Mouse (Mus musculus): Measurements from ENCODE around the gene Hoxd10. TPM values are rescaled to one million over a fixed set of nuclear protein-coding genes. Genes with fewer than 3 reads are reported as not detected.

Hoxd10 gene
- total and polyA plus RNA-seq, 2 experiments from 2014 or later = 0.22 TPM; not detected in 1

- Histone ChIP-seq H3K4me2 (ENCODE audit: low read depth, low read length, poor library complexity, severe bottlenecking) (no peak overlapping the region), H3K9ac (replicated peaks; ENCODE audit: low read length, poor library complexity, severe bottlenecking) (no peak overlapping the region), H3K9me3 (ENCODE audit: low read length) (no peaks in the 10 kb centered on the region), H3K4me1 (ENCODE audit: insufficient read depth, low read length) (no peaks in the 10 kb centered on the region), H3K27me3 (ENCODE audit: insufficient read depth, low read length) (peaks cover 97% of the 10 kb centered on the region), H3K4me3 (ENCODE audit: low read depth, low read length) (no peak overlapping the region), H3K27ac (ENCODE audit: low read depth, low read length) (no peak overlapping the region), H3K36me3 (ENCODE audit: insufficient read depth, low read length) (no peaks in the 10 kb centered on the region)
- no peak for DNase-seq (ENCODE audit: low spot score)
- no peak for TF ChIP-seq CTCF (IDR thresholded peaks at IDR 0.05)
- WGBS = 7% methylated on average over 5 of the region's 5 CpGs
- no peak for ATAC-seq (ENCODE audit: low FRiP score)
Observed at GRCm38 (mm10) chr2:74720955-74721491, 29.3 kb downstream of the Hoxd10 start.

- peaks cover 97% of the 10 kb centered on the region for H3K27me3 ChIP-seq (ENCODE audit: insufficient read depth, low read length)
- 6% methylated on average over 6 of the region's 6 CpGs for WGBS
- no peak overlapping the region for H3K27ac ChIP-seq (ENCODE audit: low read depth, low read length)
- H3K9me3 ChIP-seq (ENCODE audit: low read length) = no peaks in the 10 kb centered on the region
- H3K9ac ChIP-seq (replicated peaks; ENCODE audit: low read length, poor library complexity, severe bottlenecking) = no peak overlapping the region
- no peak overlapping the region for H3K4me2 ChIP-seq (ENCODE audit: low read depth, low read length, poor library complexity, severe bottlenecking)
- H3K4me3 ChIP-seq (ENCODE audit: low read depth, low read length) = no peak overlapping the region
- no peaks in the 10 kb centered on the region for H3K36me3 ChIP-seq (ENCODE audit: insufficient read depth, low read length)
- ATAC-seq (ENCODE audit: low FRiP score) (no peak), DNase-seq (ENCODE audit: low spot score) (no peak)
- no peak for TF ChIP-seq CTCF (IDR thresholded peaks at IDR 0.05)
- no peaks in the 10 kb centered on the region for H3K4me1 ChIP-seq (ENCODE audit: insufficient read depth, low read length)
Observed at GRCm38 (mm10) chr2:74721882-74722281, 30.2 kb downstream of the Hoxd10 start.

- no peaks in the 10 kb centered on the region for H3K4me1 ChIP-seq (ENCODE audit: insufficient read depth, low read length)
- no peaks in the 10 kb centered on the region for H3K36me3 ChIP-seq (ENCODE audit: insufficient read depth, low read length)
- no peak overlapping the region for H3K4me3 ChIP-seq (ENCODE audit: low read depth, low read length)
- H3K4me2 ChIP-seq (ENCODE audit: low read depth, low read length, poor library complexity, severe bottlenecking) = no peak overlapping the region
- ATAC-seq (ENCODE audit: low FRiP score) (no peak), DNase-seq (ENCODE audit: low spot score) (no peak)
- no peaks in the 10 kb centered on the region for H3K9me3 ChIP-seq (ENCODE audit: low read length)
- 2% methylated on average over 8 of the region's 8 CpGs for WGBS
- H3K9ac ChIP-seq (replicated peaks; ENCODE audit: low read length, poor library complexity, severe bottlenecking) = no peak overlapping the region
- no peak overlapping the region for H3K27ac ChIP-seq (ENCODE audit: low read depth, low read length)
- TF ChIP-seq CTCF (IDR thresholded peaks at IDR 0.05) = no peak
- peaks cover 97% of the 10 kb centered on the region for H3K27me3 ChIP-seq (ENCODE audit: insufficient read depth, low read length)
Observed at GRCm38 (mm10) chr2:74722949-74723348, 31.2 kb downstream of the Hoxd10 start.

- H3K4me1 ChIP-seq (ENCODE audit: insufficient read depth, low read length) = no peaks in the 10 kb centered on the region
- no peak overlapping the region for H3K27ac ChIP-seq (ENCODE audit: low read depth, low read length)
- peaks cover 96% of the 10 kb centered on the region for H3K27me3 ChIP-seq (ENCODE audit: insufficient read depth, low read length)
- DNase-seq (ENCODE audit: low spot score) (no peak), ATAC-seq (ENCODE audit: low FRiP score) (no peak)
- no peaks in the 10 kb centered on the region for H3K9me3 ChIP-seq (ENCODE audit: low read length)
- H3K36me3 ChIP-seq (ENCODE audit: insufficient read depth, low read length) = no peaks in the 10 kb centered on the region
- H3K4me3 ChIP-seq (ENCODE audit: low read depth, low read length) = no peak overlapping the region
- H3K4me2 ChIP-seq (ENCODE audit: low read depth, low read length, poor library complexity, severe bottlenecking) = no peak overlapping the region
- WGBS = 9% methylated on average over 7 of the region's 7 CpGs
- TF ChIP-seq CTCF (IDR thresholded peaks at IDR 0.05) = no peak
- no peak overlapping the region for H3K9ac ChIP-seq (replicated peaks; ENCODE audit: low read length, poor library complexity, severe bottlenecking)
Observed at GRCm38 (mm10) chr2:74724244-74725015, 32.7 kb downstream of the Hoxd10 start.

DNA sequence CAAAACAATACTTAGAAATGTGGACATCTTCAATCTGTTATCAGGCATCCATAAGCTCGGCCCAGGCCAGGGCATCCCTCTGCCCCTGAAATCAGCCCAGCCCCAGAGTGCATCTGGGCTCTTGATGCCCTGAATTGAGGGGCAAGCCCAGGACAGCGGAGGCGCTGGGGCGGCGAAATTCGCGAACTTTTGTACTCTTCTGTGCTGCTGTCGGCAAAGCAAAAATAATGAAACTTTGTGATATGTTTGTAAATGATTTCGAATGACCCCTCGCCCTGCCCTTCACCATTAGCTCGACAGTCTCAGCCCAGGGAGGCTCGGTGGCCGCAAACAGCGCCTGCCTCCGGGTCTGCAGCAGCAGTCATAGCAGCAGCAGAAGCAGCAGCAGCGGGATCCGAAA lies 33.4 kb downstream of the Hoxd10 start:
- Histone ChIP-seq H3K4me3 (ENCODE audit: low read depth, low read length) (no peak overlapping the region), H3K36me3 (ENCODE audit: insufficient read depth, low read length) (no peaks in the 10 kb centered on the region), H3K27me3 (ENCODE audit: insufficient read depth, low read length) (peaks cover 94% of the 10 kb centered on the region), H3K27ac (ENCODE audit: low read depth, low read length) (no peak overlapping the region), H3K9ac (replicated peaks; ENCODE audit: low read length, poor library complexity, severe bottlenecking) (no peak overlapping the region), H3K4me1 (ENCODE audit: insufficient read depth, low read length) (no peaks in the 10 kb centered on the region), H3K4me2 (ENCODE audit: low read depth, low read length, poor library complexity, severe bottlenecking) (no peak overlapping the region), H3K9me3 (ENCODE audit: low read length) (no peaks in the 10 kb centered on the region)
- TF ChIP-seq CTCF (IDR thresholded peaks at IDR 0.05) = no peak
- no peak for DNase-seq (ENCODE audit: low spot score)
- 3% methylated on average over 17 of the region's 17 CpGs for WGBS
- ATAC-seq (ENCODE audit: low FRiP score) = no peak

GRCm38 (mm10) chr2:74726551-74726950 lies 34.8 kb downstream of the Hoxd10 start, which contains the start of gene Gm28230:
TSS of gene Gm28230 (plus strand) at chr2:74726728.
- Histone ChIP-seq H3K27ac (ENCODE audit: low read depth, low read length) (no peak within 1 kb of the TSS), H3K4me2 (ENCODE audit: low read depth, low read length, poor library complexity, severe bottlenecking) (no peak within 1 kb of the TSS), H3K9me3 (ENCODE audit: low read length) (no peaks in the 10 kb centered on the region), H3K27me3 (ENCODE audit: insufficient read depth, low read length) (peaks cover 94% of the 10 kb centered on the region), H3K9ac (replicated peaks; ENCODE audit: low read length, poor library complexity, severe bottlenecking) (no peak within 1 kb of the TSS), H3K4me3 (ENCODE audit: low read depth, low read length) (no peak within 1 kb of the TSS), H3K36me3 (ENCODE audit: insufficient read depth, low read length) (no peaks in the 10 kb centered on the region), H3K4me1 (ENCODE audit: insufficient read depth, low read length) (no peaks in the 10 kb centered on the region)
- DNase-seq (ENCODE audit: low spot score) (peak; percentile 60), ATAC-seq (ENCODE audit: low FRiP score) (no peak)
- TF ChIP-seq CTCF (IDR thresholded peaks at IDR 0.05) = no peak
- WGBS = 4% methylated on average over 5 of the region's 5 CpGs

All from midbrain, postnatal 0 days (tissue).